In the genomic region with DNA sequence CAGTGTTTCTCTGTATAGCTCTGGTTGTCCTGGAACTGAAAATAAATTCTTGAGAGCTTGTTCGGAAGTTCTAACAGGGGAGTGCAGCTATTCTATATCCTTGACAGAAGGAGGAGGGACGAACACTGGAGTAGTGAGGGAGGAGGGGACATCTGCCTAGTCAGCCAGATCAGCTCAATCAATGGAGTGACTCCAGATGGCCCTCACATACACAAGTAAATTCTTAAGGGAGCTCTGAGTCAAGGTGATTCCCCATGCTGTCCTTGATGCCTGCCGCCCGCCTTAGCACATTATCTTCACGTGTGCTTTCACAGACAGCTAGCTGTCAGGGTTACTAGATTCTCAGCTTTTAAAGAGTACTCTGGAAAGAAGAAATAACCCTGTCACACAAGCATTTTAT, we compare ENCODE assay signal across 20 mouse cellular contexts. TPM values are rescaled to one million over a fixed set of nuclear protein-coding genes. Genes with fewer than 3 reads are reported as not detected.
DNase-seq lines count a peak whose midpoint lies in the region; ATAC-seq and TF ChIP-seq lines count a peak whose summit lies in the region.
"Had no signal": no experiment of that assay in that cellular context is flagged by ENCODE, and none has a peak within 500 bp of the region (broad histone marks: within the 10 kb centered on the region; RNA-seq: fewer than 3 reads in every experiment).

No protein-coding gene starts in this region.

- H3K4me1 ChIP-seq in embryonic facial prominence, embryonic 15.5 days: 0 out of 2 replicates have a peak, but pooled peaks cover 13% of the 10 kb centered on the region
- H3K4me1 ChIP-seq in embryonic facial prominence, embryonic 10.5 days: peaks cover 14% of the 10 kb centered on the region; the same call in 1 of the 2 replicates
- H3K4me1 ChIP-seq in kidney, embryonic 15.5 days: peaks cover 37% of the 10 kb centered on the region
- peaks cover 28 to 61% of the 10 kb centered on the region in 2 experiments for H3K4me1 ChIP-seq in CH12.LX (ENCODE audit: control insufficient read depth in 1 of 2, insufficient read depth in 2 of 2)

- TF ChIP-seq RAD21 in CH12.LX (IDR thresholded peaks at IDR 0.05; ENCODE audit: low read depth, low read length): no peak

- no peak overlapping the region for H3K4me3 ChIP-seq in embryonic facial prominence, embryonic 15.5 days (replicated peaks)
- H3K4me3 ChIP-seq in embryonic facial prominence, embryonic 10.5 days: no peak overlapping the region
- H3K4me3 ChIP-seq in kidney, embryonic 15.5 days (replicated peaks): no peak overlapping the region
- H3K4me3 ChIP-seq in CH12.LX (replicated peaks in 1 of 3; ENCODE audit: low read depth in 2 of 3, low read length in 2 of 3, poor library complexity in 1 of 3): no peak overlapping the region
- H3K4me3 ChIP-seq: heart, embryonic 10.5 days; limb, embryonic 12.5 days; midbrain, embryonic 12.5 days; myocyte had no signal

- DNase-seq in embryonic facial prominence, embryonic 10.5 days (ENCODE audit: low spot score): no peak
- DNase-seq in kidney, adult 11 months: no peak
- DNase-seq in CH12.LX (ENCODE audit: extremely low read depth): peak; percentile 75
- DNase-seq in brain, embryonic 14.5 days (ENCODE audit: low read depth): peak; percentile 56
- DNase-seq in c-Kit-positive CD71-positive TER-119-positive erythroid progenitor cells, embryonic 14.5 days (ENCODE audit: low spot score): no peak
- DNase-seq: adrenal gland, postnatal 36 days; cerebellum, adult 11 months; gastrocnemius, postnatal 14 days; heart, postnatal 4 days; kidney, adult 18-20 months; kidney, postnatal 4 days; layer of hippocampus, postnatal 36 days; lung, postnatal 4 days; thymus, adult 2 months had no signal

- H3K4me2 ChIP-seq in embryonic facial prominence, embryonic 15.5 days (replicated peaks): no peak overlapping the region
- H3K4me2 ChIP-seq in kidney, embryonic 15.5 days: no peak overlapping the region
- H3K4me2 ChIP-seq in CH12.LX (ENCODE audit: insufficient read depth, low read depth, poor library complexity, severe bottlenecking): 0 out of 2 replicates have a peak overlapping the region, but pooled peaks have one; percentile 40
- H3K4me2 ChIP-seq: limb, embryonic 12.5 days; midbrain, embryonic 12.5 days had no signal

- in situ Hi-C loops in CH12.LX (cut with MboI; ENCODE audit: low pct_ligation_motif_present, low pct_unique_long_range_greater_than_20kb, low sequenced_read_pairs): no loop called here

- H3K27me3 ChIP-seq in embryonic facial prominence, embryonic 15.5 days: no peaks in the 10 kb centered on the region
- no peaks in the 10 kb centered on the region for H3K27me3 ChIP-seq in embryonic facial prominence, embryonic 10.5 days (replicated peaks; ENCODE audit: low read depth, poor library complexity, severe bottlenecking)
- H3K27me3 ChIP-seq in kidney, embryonic 15.5 days: no peaks in the 10 kb centered on the region
- H3K27me3 ChIP-seq in CH12.LX (replicated peaks): no peaks in the 10 kb centered on the region
- H3K27me3 ChIP-seq: limb, embryonic 12.5 days; midbrain, embryonic 12.5 days had no signal

- peak; percentile 54 for TF ChIP-seq EP300 in CH12.LX (IDR thresholded peaks at IDR 0.05; ENCODE audit: low read length)

- H3K36me3 ChIP-seq in embryonic facial prominence, embryonic 15.5 days: peaks cover 19% of the 10 kb centered on the region
- H3K36me3 ChIP-seq in embryonic facial prominence, embryonic 10.5 days (replicated peaks): peaks cover 34% of the 10 kb centered on the region
- peaks cover 22% of the 10 kb centered on the region for H3K36me3 ChIP-seq in kidney, embryonic 15.5 days
- H3K36me3 ChIP-seq in CH12.LX (replicated peaks in 1 of 2; ENCODE audit: control insufficient read depth in 1 of 2, insufficient read depth in 1 of 2, low read length in 1 of 2): peaks cover 10 to 39% of the 10 kb centered on the region in 2 experiments

- no peaks in the 10 kb centered on the region for H3K9me3 ChIP-seq in embryonic facial prominence, embryonic 15.5 days (replicated peaks)
- H3K9me3 ChIP-seq in embryonic facial prominence, embryonic 10.5 days: no peaks in the 10 kb centered on the region
- no peaks in the 10 kb centered on the region for H3K9me3 ChIP-seq in kidney, embryonic 15.5 days (replicated peaks)
- H3K9me3 ChIP-seq in CH12.LX (replicated peaks; ENCODE audit: low read length): no peaks in the 10 kb centered on the region
- H3K9me3 ChIP-seq: heart, embryonic 10.5 days; limb, embryonic 12.5 days; midbrain, embryonic 12.5 days had no signal

- H3K27ac ChIP-seq in embryonic facial prominence, embryonic 15.5 days (replicated peaks): 0 out of 2 replicates have a peak overlapping the region, but pooled peaks have one; percentile 39
- H3K27ac ChIP-seq in embryonic facial prominence, embryonic 10.5 days (replicated peaks): no peak overlapping the region
- peak overlapping the region; percentile 32; the same call in 1 of the 2 replicates for H3K27ac ChIP-seq in kidney, embryonic 15.5 days
- no peak overlapping the region for H3K27ac ChIP-seq in CH12.LX (ENCODE audit: insufficient read depth, low read depth)
- H3K27ac ChIP-seq: limb, embryonic 12.5 days; midbrain, embryonic 12.5 days had no signal

- no peak for TF ChIP-seq CTCF in CH12.LX (conservative IDR thresholded peaks at IDR 0.05 in 1 of 2, IDR thresholded peaks at IDR 0.05 in 1 of 2; ENCODE audit: low read depth in 2 of 2, low read length in 2 of 2)
- TF ChIP-seq CTCF in brain, embryonic 14.5 days (IDR thresholded peaks at IDR 0.05; ENCODE audit: borderline replicate concordance, extremely low read depth, insufficient read depth, insufficient read length): no peak

- dilution Hi-C loops in CH12.LX (cut with MboI; ENCODE audit: extremely low pct_ligation_motif_present, extremely low pct_unique_long_range_greater_than_20kb, low sequenced_read_pairs): no loop called here

- TF ChIP-seq POLR2A in CH12.LX (IDR thresholded peaks at IDR 0.05; ENCODE audit: low read depth, low read length): no peak
- no peak for TF ChIP-seq POLR2A in brain, embryonic 14.5 days (IDR thresholded peaks at IDR 0.05; ENCODE audit: borderline replicate concordance, extremely low read depth, insufficient read depth, insufficient read length, poor library complexity, severe bottlenecking)

- no peak; the same call in 1 of the 2 replicates for ATAC-seq in embryonic facial prominence, embryonic 15.5 days (ENCODE audit: insufficient number of reproducible peaks, low FRiP score, low TSS enrichment, low read depth)
- ATAC-seq in kidney, embryonic 15.5 days (replicated peaks; ENCODE audit: low FRiP score): 0 out of 2 replicates have a peak, but pooled peaks have one; percentile 49

- no peak overlapping the region for H3K9ac ChIP-seq in embryonic facial prominence, embryonic 15.5 days
- no peak overlapping the region for H3K9ac ChIP-seq in kidney, embryonic 15.5 days
- H3K9ac ChIP-seq in CH12.LX (ENCODE audit: insufficient read depth, low read depth): no peak overlapping the region
- H3K9ac ChIP-seq: limb, embryonic 12.5 days; midbrain, embryonic 12.5 days had no signal

- WGBS in embryonic facial prominence, embryonic 15.5 days: 68% methylated on average over 5 of the region's 5 CpGs
- 83% methylated on average over 5 of the region's 5 CpGs for WGBS in embryonic facial prominence, embryonic 10.5 days
- WGBS in kidney, embryonic 15.5 days: 51% methylated on average over 5 of the region's 5 CpGs

- peaks cover 69% of the 10 kb centered on the region for H3K79me2 ChIP-seq in CH12.LX (replicated peaks; ENCODE audit: control insufficient read depth, extremely low read depth, insufficient read depth, poor library complexity, severe bottlenecking)

TF ChIP-seq in CH12.LX, 34 proteins besides CTCF, POLR2A, EP300 and RAD21 (continues in another document):
- TF ChIP-seq USF1 (IDR thresholded peaks at IDR 0.05; ENCODE audit: low read depth, low read length): no peak
- peak; percentile 88 for TF ChIP-seq MXI1 (IDR thresholded peaks at IDR 0.05; ENCODE audit: low read depth, low read length)
- TF ChIP-seq USF2 (conservative IDR thresholded peaks at IDR 0.05; ENCODE audit: low read depth, low read length): no peak
- no peak for TF ChIP-seq MAZ (IDR thresholded peaks at IDR 0.05; ENCODE audit: low read depth, low read length)
- TF ChIP-seq BHLHE40 (IDR thresholded peaks at IDR 0.05; ENCODE audit: low read depth, low read length): peak; percentile 99
- no peak for TF ChIP-seq PAX5 (IDR thresholded peaks at IDR 0.05; ENCODE audit: low read length)
- peak; percentile 57; the same call in 1 of the 2 replicates for TF ChIP-seq SIN3A (IDR thresholded peaks at IDR 0.05; ENCODE audit: low read length)
- TF ChIP-seq ZNF384 (IDR thresholded peaks at IDR 0.05; ENCODE audit: low read depth, low read length): no peak
- peak; percentile 41; the same call in 1 of the 2 replicates for TF ChIP-seq MEF2A (IDR thresholded peaks at IDR 0.05; ENCODE audit: borderline replicate concordance, low read depth, low read length)
- no peak for TF ChIP-seq NELFE (IDR thresholded peaks at IDR 0.05; ENCODE audit: low read depth, low read length)
- no peak for TF ChIP-seq ZC3H11A (IDR thresholded peaks at IDR 0.05; ENCODE audit: low read depth, low read length)
- TF ChIP-seq RCOR1 (conservative IDR thresholded peaks at IDR 0.05; ENCODE audit: low read depth, low read length): peak; percentile 80
- no peak for TF ChIP-seq JUN (IDR thresholded peaks at IDR 0.05; ENCODE audit: insufficient read depth, low read depth, low read length)
- peak; percentile 77; the same call in 1 of the 2 replicates for TF ChIP-seq MYC (IDR thresholded peaks at IDR 0.05; ENCODE audit: low read depth, low read length)
- no peak for TF ChIP-seq ZMIZ1 (IDR thresholded peaks at IDR 0.05; ENCODE audit: low read depth, low read length)
- no peak for TF ChIP-seq CHD2 (IDR thresholded peaks at IDR 0.05; ENCODE audit: low read length)
- TF ChIP-seq UBTF (IDR thresholded peaks at IDR 0.05; ENCODE audit: low read depth, low read length): no peak
- TF ChIP-seq TCF12 (IDR thresholded peaks at IDR 0.05; ENCODE audit: low read depth, low read length): 0 out of 2 replicates have a peak, but pooled peaks have one; percentile 46
- 0 out of 2 replicates have a peak, but pooled peaks have one; percentile 50 for TF ChIP-seq MAFK (IDR thresholded peaks at IDR 0.05; ENCODE audit: insufficient replicate concordance, low read length)
- no peak for TF ChIP-seq E2F4 (IDR thresholded peaks at IDR 0.05; ENCODE audit: insufficient replicate concordance, low read depth, low read length)

RNA-seq across cellular contexts. Expression of a gene that starts 21.8 kb away (rescaled TPM):
- 200 and 202 TPM in 2 replicates for polyA plus RNA-seq in embryonic facial prominence, embryonic 15.5 days (2015; fragmentation: Nextera tagmentation; extraction: Ambion mirVana)
- 169 and 178 TPM in 2 replicates for polyA plus RNA-seq in embryonic facial prominence, embryonic 10.5 days (2016; fragmentation: Nextera tagmentation; extraction: Ambion mirVana)
- polyA plus RNA-seq in kidney, embryonic 15.5 days (2015; fragmentation: Nextera tagmentation; extraction: Ambion mirVana): 204 and 221 TPM in 2 replicates
- 17.0 and 20.8 TPM in 2 replicates for total RNA-seq in CH12.LX (2012; rRNA removed)
- 64.1 and 70.4 TPM in 2 replicates for total RNA-seq in CH12.LX (2014; rRNA removed)
- polyA plus RNA-seq in CH12.LX (2012; ENCODE audit: insufficient read length, low read depth): 41.0 and 46.2 TPM in 2 replicates
- 80.5 and 88.6 TPM in 2 replicates for polyA plus RNA-seq in brain, embryonic 14.5 days (2012; rRNA removed)

Comparison
In these comparisons a context has a peak if more than half of its experiments do, and no peak if none do; other contexts are left out.
1. H3K27ac ChIP-seq: peak in embryonic facial prominence, embryonic 15.5 days (single experiment) and kidney, embryonic 15.5 days (single experiment); none in embryonic facial prominence, embryonic 10.5 days (single experiment) and CH12.LX (single experiment).
2. DNase-seq: peak in CH12.LX (single experiment) and brain, embryonic 14.5 days (single experiment); none in embryonic facial prominence, embryonic 10.5 days (single experiment), kidney, adult 11 months (single experiment) and c-Kit-positive CD71-positive TER-119-positive erythroid progenitor cells, embryonic 14.5 days (single experiment).